Mouse (Mus musculus): ENCODE data around the gene Abca17.

The Abca17 gene

DNA sequence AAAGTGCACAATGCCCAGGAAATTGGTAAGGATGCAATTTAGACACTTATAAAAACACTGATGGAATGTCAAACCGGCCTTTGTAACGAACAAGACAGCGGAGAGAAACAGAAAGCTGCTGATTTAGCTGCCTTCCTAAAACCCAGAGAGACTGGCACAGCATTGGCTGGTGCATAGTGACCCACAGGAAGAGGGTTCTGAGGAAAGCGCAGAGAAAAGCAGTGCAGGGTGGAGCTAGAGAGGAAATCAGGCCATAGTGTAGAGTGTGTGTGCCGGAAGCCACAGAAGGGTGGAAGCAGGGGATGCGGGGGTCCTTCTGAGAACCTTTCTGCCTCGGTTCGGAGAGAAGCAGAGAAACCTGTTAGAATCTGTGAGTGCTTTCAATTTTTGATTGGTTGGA, 6.2 kb downstream of the Abca17 start:
- DNase-seq: peak; percentile 29

DNA sequence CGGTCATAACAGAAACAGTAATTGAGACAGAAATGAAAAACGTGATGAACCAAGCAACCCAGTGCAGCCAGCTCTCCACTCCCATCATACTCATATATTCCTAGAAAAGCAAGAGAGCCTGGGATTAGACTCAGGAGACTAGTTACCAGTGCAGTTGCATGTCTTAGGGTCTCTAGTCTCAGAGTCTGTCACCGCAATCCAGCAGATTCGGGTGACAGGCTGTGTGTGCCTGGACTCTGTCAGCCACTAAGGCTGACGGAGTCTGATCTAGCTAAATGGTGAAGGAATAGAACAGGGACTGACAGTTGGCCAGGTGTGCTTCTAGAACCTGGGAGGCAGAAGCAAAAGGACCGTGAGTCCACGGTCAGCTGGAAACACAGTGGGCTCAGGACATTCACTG, 23.2 kb downstream of the Abca17 start:
- DNase-seq: no peak

DNA sequence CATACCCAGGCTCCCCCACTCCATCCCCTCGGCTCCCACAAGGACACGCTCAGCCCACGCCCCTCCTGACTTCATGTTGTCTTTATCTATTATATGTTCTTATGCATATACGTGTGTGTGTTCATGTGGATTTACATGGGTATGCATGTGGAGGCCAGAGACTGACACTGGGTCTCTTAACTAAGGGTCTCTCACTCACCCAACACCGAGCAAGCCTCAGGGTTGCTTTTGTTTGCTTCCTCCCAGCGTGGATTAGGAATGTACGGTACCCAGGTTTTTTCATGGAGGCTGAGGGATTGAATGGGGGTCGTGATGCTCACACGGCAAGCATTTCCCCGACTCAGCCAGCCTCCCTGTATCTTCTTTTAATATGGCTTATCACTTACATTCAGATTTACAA, 25.8 kb downstream of the Abca17 start:
- DNase-seq: no peak

DNA sequence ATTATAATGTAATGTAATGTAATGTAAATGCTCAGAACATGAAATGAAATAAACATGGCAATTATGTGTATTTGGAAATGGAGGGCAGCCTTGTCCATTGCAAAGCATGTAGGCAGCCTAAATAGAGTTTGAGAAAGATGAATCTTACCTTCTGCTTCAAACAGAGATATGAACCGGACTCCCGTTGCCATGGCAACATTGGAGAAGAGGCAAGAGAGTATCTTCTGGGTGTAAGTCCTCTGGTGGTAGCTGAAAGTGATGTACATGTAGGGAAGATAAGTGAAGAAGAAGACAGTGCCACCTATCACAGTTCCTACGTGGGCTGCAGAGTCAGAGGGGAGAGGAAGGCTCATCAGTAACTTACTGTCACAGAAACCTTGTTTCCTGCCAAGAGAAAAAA, 30.0 kb downstream of the Abca17 start:
- DNase-seq: no peak

DNA sequence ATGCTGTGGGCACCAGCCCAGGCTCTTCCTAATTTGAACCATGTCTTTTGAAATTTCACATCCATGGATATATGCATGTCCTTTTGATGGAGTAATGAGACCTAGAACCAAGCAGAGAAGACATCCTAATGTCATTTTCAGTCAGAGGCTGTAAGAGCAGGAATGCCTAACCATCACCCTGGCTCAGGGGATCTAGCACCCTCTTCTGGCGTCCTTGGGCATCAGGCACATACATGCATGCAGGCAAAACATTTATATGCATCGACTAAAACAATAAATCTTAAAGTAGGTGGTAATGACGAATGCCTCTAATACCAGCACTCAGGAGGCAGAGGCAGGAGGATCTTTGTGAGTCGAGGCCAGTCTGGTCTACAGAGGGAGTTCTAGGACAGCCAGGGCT, 43.4 kb downstream of the Abca17 start:
- peak; percentile 70 for DNase-seq

DNA sequence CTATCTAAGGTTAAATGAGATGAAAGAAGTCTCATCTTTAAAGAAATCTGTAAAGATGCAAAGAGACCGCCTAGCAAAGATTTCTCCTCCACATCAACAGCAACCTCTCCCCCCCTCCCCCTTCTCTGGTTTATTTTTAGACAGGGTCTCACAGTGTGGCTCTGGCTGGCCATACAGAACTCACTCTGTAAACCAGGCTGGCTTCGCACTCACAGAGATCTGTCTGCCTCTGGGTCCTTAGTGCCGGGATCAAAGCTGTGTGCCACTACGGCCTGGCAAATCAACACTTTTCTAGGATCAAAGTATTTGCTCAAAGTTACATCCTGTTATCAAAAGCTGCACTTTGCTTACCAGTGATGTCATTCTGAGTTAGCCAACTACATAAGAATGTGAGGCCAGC, 50.2 kb downstream of the Abca17 start:
- no peak for DNase-seq

DNA sequence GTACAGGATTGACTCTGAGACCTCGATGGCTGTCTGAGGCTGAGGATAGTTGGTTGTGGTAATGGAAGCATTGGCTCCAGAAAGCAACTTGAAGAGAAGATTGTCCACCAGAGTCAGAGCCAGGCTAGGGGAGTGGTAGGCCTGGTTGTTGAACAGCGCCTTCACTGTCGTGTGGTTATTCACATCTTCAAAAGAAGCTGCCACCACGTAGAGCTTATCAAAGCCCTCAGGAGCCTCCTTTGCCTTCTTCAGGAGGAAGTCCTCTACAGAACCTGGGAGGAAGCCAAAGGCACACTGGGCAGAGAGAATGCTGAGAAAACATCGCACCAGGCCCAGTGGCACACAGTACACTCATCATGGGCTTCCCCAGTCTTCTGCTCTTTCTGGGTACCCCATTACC, 61.5 kb downstream of the Abca17 start:
- no peak for DNase-seq

DNA sequence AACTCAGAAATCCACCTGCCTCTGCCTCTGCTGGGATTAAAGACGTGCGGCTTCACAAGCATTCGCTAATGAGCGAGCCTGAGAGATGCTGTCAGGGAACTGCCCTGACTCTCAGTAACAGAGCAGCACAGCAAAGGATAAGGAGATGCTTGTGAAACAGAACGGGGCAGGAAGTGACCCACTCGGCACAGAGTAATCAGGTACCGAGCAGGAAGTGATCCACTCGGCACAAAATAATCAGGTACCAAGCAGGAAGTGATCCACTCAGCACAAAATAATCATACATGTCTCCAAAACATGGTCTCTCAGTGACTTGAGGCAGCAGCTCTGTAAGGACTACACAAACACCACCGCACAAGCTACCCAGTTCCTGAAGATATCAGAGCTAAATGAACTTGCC, 62.4 kb downstream of the Abca17 start:
- no peak for DNase-seq

DNA sequence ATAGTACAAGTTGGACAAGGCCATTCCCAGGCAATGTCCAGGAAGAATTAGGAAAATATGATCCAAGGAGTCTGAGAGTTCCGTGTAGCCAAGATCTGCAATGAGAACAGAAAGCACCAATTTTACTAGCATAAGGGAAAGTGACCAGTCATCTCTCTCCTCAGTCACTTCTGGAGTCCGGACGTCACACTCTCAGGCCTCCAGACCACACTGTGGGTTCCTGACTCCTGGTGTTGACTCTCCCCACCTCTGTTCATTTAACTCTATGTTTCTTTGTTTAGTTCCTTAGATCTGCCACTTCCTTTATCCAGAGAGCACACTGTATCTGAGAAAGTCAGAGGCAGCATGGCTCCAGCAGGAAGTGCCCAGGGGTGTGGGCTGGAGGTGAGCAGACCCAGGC, 65.2 kb downstream of the Abca17 start:
- DNase-seq: no peak

DNA sequence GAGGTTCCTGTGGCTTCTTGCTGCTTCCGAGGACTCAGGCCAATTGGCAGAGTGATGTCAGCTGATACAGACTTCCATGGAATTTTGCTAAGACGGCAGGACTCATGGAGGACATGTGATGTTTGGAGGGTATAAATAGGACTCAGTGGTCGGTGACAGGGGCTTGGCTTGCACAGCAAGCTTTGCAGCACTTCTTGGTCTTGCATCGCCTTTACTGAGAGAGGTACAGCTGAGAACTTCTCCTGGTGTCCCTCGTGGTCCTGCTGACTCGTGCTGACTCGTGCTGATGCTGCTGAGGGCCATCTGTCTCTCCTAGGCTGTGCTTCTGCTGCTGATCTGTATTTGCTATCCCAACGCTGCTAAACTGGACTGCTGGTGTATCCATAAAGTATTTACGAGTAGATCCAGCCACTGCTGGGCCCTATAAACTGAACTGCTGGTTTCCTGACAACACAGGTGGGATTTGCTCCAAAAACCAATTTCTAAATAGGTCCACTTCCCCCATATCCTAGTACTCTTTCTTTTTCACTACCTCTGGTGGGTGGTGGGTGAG, 67.5 kb downstream of the Abca17 start:
- no peak for DNase-seq

DNA sequence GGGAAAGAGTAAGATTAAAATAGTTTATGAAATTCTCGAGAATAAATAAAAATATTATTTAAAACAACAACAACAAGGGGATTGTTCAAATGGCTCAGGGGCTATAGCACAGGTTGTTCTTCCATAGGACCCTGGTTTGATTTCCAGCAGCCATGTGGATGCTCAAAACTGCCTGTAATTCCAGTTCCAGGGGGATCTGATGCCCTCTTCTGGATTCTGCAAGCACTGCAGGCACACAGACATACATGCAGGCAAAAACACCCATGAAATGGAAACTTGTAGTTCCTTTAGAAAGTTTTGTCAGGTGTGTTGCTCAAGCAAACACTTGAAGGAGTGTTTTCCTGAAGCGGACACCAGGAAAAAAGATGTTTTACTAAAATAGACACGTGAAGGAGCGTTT, 68.2 kb downstream of the Abca17 start:
- DNase-seq: peak; percentile 36

DNA sequence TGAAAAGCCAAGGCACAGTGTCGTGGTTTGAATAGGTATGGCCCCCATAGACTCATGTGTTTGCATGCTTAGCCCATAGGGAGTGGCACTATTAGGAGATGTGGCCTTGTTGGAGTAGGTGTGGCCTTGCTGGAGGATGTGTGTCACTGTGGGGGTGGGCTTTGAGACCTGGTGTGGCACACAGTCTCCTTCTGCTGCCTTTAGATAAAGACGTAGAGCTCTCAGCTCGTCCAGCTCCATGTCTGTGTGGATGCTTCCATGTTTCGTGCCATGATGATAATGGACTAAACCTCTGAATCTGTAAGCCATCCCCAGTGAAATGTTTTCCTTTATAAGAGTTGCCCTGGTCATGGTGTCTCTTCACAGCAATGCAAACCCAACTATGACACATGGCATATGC, 71.0 kb downstream of the Abca17 start:
- DNase-seq: no peak

DNA sequence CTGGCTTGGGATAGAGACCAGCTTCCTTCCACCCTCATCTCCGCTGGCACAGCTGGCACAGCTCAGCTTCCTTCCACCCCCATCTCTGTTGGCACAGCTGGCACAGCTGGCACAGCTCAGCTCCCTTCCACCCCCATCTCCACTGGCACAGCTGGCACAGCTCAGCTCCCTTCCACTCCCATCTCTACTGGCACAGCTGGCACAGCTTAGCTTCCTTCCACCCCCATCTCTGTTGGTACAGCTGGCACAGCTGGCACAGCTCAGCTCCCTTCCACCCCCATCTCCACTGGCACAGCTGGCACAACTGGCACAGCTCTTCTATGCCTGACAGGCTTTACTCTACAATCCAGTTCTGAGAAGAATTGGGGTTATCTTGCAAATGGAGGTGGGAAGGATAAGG, 83.7 kb downstream of the Abca17 start:
- DNase-seq: no peak

DNA sequence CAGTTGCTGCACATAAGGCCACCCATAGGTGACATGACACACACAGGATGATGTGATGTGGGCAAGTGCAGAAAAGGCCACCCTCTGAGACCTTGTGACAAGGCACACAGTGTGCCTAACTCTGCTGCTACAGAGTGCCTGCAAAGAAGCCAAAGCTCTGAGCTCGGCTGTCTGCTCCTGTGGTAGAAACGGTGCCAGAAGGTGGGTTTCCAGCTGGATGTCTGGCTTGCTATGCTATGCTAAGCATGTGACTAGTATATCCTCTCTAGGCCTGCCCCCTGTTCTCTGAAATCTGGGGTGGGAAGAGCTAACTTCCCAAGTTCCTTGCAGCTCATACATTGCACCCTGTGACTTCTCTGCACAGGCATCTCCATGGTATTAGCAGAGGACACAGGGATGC, 86.1 kb downstream of the Abca17 start:
- DNase-seq: no peak

DNA sequence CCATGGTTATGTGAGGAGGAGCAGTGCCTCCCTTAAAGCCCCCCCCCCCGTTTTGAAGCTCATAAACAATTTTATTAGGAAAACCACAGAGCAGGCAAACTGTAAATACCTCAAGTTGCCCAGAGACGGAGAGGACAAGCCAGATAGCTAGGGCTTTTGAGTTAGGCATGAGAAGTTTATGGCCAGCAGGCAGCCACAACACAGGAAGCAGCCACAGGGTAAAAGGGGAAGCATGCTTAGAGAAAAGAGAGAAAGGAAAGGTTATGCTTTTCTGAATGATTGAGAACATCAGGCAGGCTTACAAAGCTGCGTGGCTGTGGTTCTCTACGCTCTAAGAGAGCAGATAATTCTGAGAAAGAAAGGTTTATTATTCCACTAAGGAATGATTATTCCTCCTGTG, 90.4 kb downstream of the Abca17 start:
- no peak for DNase-seq

DNA sequence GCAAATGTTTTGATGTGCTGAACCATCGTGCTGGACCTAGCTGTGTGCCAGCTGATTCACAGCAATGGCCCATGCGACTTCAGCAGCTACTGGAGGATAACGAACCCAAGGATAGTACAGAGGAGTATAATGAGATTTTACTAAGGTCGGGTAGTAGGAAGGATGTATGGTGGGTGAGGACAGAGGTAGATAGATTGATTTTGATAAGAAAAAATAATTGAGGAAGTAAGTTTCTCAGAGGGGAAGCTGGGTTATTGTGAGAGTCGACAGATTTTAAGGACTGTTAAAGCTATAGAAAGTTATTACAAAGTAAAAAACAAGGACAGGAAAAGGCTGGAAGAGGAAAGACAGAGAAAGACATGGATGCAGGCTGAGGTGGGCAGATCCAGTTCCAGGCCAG, 91.2 kb downstream of the Abca17 start:
- no peak for DNase-seq

DNA sequence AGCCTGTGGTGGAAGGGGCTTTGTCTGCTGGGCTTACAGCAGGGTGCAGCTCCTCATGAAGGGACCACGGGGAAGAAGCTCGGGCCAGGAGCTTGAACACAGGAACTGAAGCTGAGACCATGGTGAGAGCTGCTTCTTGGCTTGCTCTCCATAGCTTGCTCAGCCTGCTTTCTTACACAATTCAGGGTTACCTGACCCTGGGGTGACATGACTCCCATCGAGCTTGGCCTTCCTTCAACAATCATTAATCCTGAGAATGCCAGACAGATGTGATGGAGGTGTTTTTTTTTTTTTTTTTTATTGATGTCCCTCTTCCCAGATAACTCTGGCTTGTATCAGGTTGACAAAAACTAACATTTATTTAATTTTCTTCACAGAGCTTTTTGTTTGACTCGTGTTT, 91.9 kb downstream of the Abca17 start:
- DNase-seq: no peak

DNA sequence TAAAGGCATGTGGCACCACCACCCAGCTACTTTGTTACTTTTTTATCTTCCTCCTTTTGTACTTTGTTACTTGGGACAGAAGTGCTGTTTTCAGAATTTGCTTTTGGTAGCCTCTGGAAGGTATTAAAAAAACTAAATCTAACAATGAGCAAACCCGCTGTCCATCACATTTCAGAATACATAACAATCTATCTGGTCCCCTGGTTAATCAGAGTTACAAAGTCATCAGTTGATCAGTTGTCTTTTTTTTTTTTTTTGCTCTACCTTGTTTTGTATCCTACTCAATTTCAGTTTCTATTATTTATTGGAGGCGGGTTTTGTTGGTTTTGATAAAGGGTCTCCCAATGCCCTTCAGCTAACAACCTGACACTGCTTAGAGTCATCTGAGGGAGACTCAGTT, 98.5 kb downstream of the Abca17 start:
- no peak for DNase-seq

DNA sequence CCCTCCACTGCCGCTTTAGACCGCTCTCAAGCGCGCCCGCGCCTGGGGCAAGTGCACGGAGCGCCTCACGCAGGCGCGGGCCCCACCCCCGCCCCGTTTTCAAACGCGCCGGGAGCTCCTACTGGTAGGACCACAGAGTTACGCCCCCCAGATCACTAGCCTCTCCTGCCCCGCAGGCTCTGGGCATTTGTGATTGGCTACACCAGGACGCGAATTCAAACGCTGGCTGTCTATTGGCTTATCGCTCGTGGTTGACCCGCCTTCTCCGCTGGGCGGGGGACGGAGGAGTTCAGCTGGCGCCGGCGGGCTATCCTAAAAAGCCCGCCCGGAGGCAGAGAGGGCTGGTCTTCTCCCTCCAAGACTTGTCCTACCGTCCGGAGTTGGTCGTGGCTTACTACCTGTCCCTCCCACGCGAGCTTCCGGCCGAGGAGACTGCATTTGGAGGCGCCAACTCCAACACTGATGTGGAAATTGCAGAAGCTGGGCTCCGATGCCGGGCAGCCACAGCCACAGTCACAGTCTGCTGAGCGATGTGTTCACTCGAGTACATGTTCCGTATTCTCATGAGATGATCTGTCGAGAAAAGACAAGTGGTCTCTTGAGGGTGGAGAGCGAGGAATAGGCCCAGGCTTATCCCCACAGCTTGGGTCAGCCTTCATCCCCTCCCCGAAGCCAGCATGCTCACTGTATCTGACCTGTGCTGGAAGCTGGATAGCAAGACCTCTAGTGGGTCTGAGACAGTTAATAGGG, 99.4 kb downstream of the Abca17 start, which contains the start of gene Ccnf:
Gene Ccnf, minus strand, starts transcription at position 165 of the 750 bp plus-strand sequence.
- peak; percentile 93 for DNase-seq

DNA sequence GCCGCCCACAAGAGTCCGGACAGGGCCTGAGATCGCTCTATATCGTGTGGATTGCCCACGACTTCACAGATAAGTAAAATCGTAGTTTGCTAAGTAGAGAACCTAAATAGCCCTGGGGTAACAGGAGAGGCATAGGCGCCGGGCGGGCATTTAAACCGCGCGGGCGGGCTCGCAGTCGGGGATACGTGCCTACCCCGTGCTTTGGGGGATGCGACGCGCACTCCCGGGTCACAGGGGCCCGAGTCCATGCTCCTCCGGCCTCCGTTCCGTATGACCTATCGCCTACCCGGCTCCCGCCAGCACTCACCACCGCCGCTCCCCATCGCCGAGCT, 99.9 kb downstream of the Abca17 start:
- DNase-seq: no peak

DNA sequence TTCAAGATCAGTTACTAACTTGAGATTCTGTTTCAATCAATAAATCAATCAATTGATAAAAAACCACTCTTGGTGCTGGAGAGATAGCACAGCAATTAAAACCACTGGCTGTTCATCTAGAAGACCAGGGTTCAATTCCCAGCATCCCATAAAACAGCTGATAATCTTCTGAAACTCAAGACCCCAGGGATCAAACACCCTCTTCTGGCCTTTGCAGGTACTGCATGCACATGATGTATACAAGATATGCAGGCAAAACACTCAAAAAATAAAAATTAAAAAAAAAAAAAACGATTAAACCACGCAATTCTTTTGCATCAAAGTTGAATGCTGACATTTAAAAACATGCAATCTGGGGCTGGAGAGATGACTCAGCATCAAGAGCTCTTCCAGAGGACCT, 102.2 kb downstream of the Abca17 start:
- DNase-seq: peak; percentile 66

DNA sequence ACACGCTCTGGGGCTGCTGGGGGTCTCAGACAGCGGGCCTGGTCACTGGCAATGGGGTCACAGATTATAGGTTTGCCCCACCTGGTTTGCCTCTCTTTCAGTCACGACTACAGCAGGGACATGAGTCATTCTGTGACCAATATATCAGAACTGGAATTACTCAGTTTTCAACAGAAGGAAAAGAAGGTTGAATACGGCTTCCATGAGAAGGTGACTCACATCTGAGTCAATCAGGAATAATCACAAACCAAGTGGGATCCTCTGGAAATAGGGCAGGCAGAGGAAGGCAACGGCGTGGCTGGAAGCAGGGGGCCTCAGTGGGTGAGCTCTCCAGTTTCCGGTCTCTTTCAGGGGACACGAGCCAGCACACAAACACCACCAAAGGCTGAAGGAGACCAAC, 106.8 kb downstream of the Abca17 start:
- DNase-seq: no peak

DNA sequence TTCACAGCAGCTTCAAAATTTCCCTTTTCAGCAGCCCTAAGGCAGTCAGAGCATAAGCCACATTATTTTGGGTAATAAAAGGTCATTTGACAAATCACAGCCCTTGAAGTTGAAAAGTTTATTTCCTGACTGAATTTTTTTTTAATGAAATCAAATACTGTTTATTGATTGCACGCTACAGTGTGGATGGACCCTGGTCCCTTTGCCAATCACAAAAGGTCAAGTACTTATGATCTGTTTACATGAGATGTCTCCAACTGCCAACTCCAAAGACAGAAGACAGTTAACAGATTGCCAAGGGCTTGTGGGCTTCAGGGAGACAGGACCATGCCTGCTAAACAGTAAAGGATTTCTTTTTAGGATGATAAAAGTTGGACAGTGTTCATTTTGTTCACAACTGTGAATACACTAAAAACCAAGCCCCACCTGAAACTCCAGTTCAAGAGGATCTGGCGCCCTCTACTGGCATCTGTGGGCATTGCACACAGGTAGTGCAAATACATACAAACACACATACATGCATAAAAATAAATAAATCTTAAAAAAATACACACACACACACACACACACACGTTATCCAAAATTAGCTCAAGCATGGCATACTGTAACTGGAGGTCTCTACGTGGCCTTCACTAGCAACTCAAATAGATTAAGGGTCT, 107.4 kb downstream of the Abca17 start:
- DNase-seq: peak; percentile 83

DNA sequence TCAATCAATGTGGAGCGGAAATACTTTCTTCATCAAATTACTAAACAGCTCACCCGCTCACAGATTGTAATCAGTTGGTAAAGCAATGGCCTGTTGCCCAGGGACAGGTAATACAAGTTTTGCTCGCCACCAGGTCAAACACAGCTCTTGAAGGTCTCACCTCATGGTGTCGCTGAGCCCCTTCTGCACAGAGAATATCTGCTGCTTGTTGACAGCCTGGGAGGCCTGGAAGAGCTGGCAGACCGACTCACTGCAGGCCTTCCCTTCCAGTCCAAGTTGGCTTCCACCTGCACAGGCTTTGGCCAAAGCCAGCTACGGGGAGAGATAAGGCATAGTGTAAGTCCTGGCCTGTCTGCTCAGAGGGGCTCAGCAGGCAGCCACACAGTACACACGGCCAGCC, 113.9 kb downstream of the Abca17 start:
- no peak for DNase-seq

DNA sequence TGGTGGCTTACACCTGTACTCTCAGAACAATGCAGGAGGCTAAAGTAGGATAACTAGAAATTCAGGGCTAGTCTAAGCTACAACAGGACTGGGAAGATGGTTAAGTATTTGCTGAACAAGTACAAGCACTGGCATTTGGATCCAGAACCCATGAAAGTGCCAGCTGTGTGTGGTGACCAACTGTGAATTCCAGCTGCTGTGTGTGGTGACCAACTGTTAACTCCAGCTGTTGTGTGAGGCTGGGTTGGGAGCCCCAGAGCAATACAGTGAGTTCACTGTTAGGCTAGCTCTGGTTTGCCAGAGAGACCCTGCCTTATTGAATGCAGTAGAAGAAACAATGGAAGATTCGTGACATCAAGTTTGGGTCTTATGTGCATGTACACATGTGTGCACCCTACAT, 114.4 kb downstream of the Abca17 start:
- DNase-seq: no peak
